Mouse (Mus musculus) hindbrain, embryonic 13.5 days (tissue): ENCODE measurements around the gene Cdk1. TPM values are rescaled to one million over a fixed set of nuclear protein-coding genes. Genes with fewer than 3 reads are reported as not detected.

Experiments used
- ATAC-seq: fragments of 200-750 bp; cut with Nextera tagmentation; 2 replicates; pipeline ENCODE4 v1.8.0; 2017; ENCODE audit warnings: moderate TSS enrichment; ENCODE audit not compliant: low FRiP score
- H3K27ac ChIP-seq: fragments of 300-500 bp; sonication (generic); 2 replicates; pipeline ENCODE4 v1.5.1; 2015; ENCODE audit warnings: inconsistent platforms, mild to moderate bottlenecking, moderate library complexity
- H3K27me3 ChIP-seq: fragments of 300-500 bp; sonication (generic); 2 replicates; pipeline ENCODE4 v1.6.1; 2015; ENCODE audit warnings: mild to moderate bottlenecking, inconsistent platforms
- H3K36me3 ChIP-seq: fragments of 300-500 bp; sonication (generic); 2 replicates; pipeline ENCODE4 v1.6.1; 2015; ENCODE audit warnings: mild to moderate bottlenecking, inconsistent platforms
- H3K4me1 ChIP-seq: fragments of 300-500 bp; sonication (generic); replicated peaks from 2 replicates; pipeline ENCODE4 v1.6.1; 2015; ENCODE audit warnings: inconsistent platforms
- H3K4me2 ChIP-seq: fragments of 300-500 bp; sonication (generic); 2 replicates; pipeline ENCODE4 v1.6.1; 2015; ENCODE audit warnings: inconsistent platforms, mild to moderate bottlenecking, moderate library complexity
- H3K4me3 ChIP-seq: fragments of 300-500 bp; sonication (generic); 2 replicates; pipeline ENCODE4 v1.5.1; 2015; ENCODE audit warnings: mild to moderate bottlenecking, inconsistent platforms
- H3K9ac ChIP-seq: fragments of 300-500 bp; sonication (generic); 2 replicates; pipeline ENCODE4 v1.6.1; 2015; ENCODE audit warnings: mild to moderate bottlenecking, inconsistent platforms
- H3K9me3 ChIP-seq: fragments of 300-500 bp; sonication (generic); 2 replicates; pipeline ENCODE4 v1.6.1; 2016; ENCODE audit warnings: inconsistent platforms
- WGBS: fragments of 180-500 bp; shearing (Covaris S2); methylation state at CpG from one replicate; pipeline ENCODE4 v1.1.7; 2015; 5-methylcytosine and 5-hydroxymethylcytosine counted together
- polyA plus RNA-seq: library from polyadenylated mRNA; unstranded; fragments of >200 nt; fragmentation: Nextera tagmentation; extraction: Ambion mirVana; gene quantifications from 2 replicates; pipeline ENCODE4 v1.2.1, GENCODE M21; 2015

Gene Cdk1
- polyA plus RNA-seq, 1 experiment from 2014 or later, result 113 TPM

- H3K4me2 ChIP-seq, result no peak overlapping the region
- H3K27me3 ChIP-seq, result no peaks in the 10 kb centered on the region
- ATAC-seq, result no peak
- no peaks in the 10 kb centered on the region for H3K4me1 ChIP-seq
- no peaks in the 10 kb centered on the region for H3K9me3 ChIP-seq
- no peak overlapping the region for H3K4me3 ChIP-seq
- no peak overlapping the region for H3K9ac ChIP-seq
- WGBS, result 85% methylated on average over 9 of the region's 9 CpGs
- peaks cover 1% of the 10 kb centered on the region; the same call in 1 of the 2 replicates for H3K36me3 ChIP-seq
- H3K27ac ChIP-seq, result no peak overlapping the region
Measured at GRCm38 (mm10) chr10:69295919-69296318, 56.8 kb downstream of the Cdk1 start.

GRCm38 (mm10) chr10:69290736-69291135, 62.0 kb downstream of the Cdk1 start:
- H3K9me3 ChIP-seq, result no peaks in the 10 kb centered on the region
- H3K27ac ChIP-seq, result no peak overlapping the region
- 94% methylated on average over 8 of the region's 8 CpGs for WGBS
- H3K27me3 ChIP-seq, result no peaks in the 10 kb centered on the region
- peaks cover 39% of the 10 kb centered on the region for H3K36me3 ChIP-seq
- ATAC-seq, result no peak
- H3K9ac ChIP-seq, result no peak overlapping the region
- H3K4me2 ChIP-seq, result no peak overlapping the region
- no peak overlapping the region for H3K4me3 ChIP-seq
- H3K4me1 ChIP-seq, result no peaks in the 10 kb centered on the region

- Histone ChIP-seq H3K36me3 (peaks cover 55% of the 10 kb centered on the region), H3K9ac (no peak overlapping the region), H3K27ac (no peak overlapping the region), H3K4me2 (no peak overlapping the region), H3K27me3 (no peaks in the 10 kb centered on the region), H3K4me3 (no peak overlapping the region), H3K9me3 (no peaks in the 10 kb centered on the region), H3K4me1 (no peaks in the 10 kb centered on the region)
- no peak for ATAC-seq
- WGBS, result 91% methylated on average over 6 of the region's 6 CpGs
Measured at GRCm38 (mm10) chr10:69288720-69289119, 64.0 kb downstream of the Cdk1 start.

- WGBS, result 88% methylated on average over 4 of the region's 4 CpGs
- no peak for ATAC-seq
Measured at GRCm38 (mm10) chr10:69288086-69288485, 64.7 kb downstream of the Cdk1 start.

GRCm38 (mm10) chr10:69286939-69287338, 65.8 kb downstream of the Cdk1 start:
- Histone ChIP-seq H3K4me1 (no peaks in the 10 kb centered on the region), H3K9ac (no peak overlapping the region), H3K27ac (no peak overlapping the region), H3K4me2 (no peak overlapping the region), H3K36me3 (peaks cover 67% of the 10 kb centered on the region), H3K9me3 (no peaks in the 10 kb centered on the region), H3K4me3 (no peak overlapping the region), H3K27me3 (no peaks in the 10 kb centered on the region)
- 99% methylated on average over 3 of the region's 3 CpGs for WGBS
- no peak for ATAC-seq

More at GRCm38 (mm10) chr10:69288086-69288485, 64.7 kb downstream of the Cdk1 start:
- Histone ChIP-seq H3K9ac (no peak overlapping the region), H3K27ac (no peak overlapping the region), H3K9me3 (no peaks in the 10 kb centered on the region), H3K4me3 (no peak overlapping the region), H3K27me3 (no peaks in the 10 kb centered on the region), H3K4me1 (no peaks in the 10 kb centered on the region), H3K4me2 (no peak overlapping the region), H3K36me3 (peaks cover 57% of the 10 kb centered on the region)

Other genes with a start within 250 kb of the Cdk1 start
- gene Rhobtb1, start 201.5 kb downstream of the Cdk1 start, polyA plus RNA-seq, result 17.4 and 20.6 TPM in 2 replicates
- 1.4 TPM in 2 replicates for gene A930033H14Rik, start 139.8 kb downstream of the Cdk1 start, polyA plus RNA-seq
- 114 TPM in 2 replicates for gene Ank3, start 45.8 kb upstream of the Cdk1 start, polyA plus RNA-seq